Comparison of ENCODE assay signal across 10 mouse cellular contexts in the genomic region with DNA sequence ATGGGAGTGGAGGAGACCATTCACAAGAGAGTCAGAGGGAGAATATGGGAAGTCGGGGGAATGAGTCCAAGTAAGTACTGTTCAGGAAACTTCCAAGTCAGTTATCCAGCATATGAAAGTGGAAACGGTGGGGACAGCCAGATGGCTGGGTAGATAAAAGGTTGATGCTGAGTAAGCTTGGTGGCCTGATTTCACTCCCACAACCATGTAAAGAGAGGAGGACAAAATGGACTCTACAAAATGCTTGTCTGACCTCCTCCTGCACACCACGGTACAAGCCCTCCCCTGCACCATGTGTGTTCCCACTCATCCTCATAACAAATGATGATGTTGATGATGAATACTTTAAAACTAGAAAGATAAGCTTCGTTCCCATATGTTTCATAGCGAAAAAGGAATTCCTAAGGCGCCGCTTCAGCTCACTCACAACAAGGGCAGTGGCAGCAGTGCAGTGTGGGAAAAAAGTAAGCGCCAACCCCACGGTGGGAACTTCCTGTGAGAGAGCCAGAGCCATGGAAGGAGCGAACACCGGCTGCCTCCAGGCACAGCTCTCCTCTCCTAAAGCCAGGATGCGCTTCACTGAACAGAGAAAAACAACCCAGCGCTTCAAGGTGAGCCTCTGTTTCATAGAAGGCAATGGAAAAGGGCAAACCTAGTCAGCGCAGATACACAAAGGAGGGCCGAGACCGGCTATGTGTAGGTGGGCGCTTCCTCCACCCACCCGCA. TPM values are rescaled to one million over a fixed set of nuclear protein-coding genes. Genes with fewer than 3 reads are reported as not detected.
DNase-seq lines count a peak whose midpoint lies in the region; ATAC-seq and TF ChIP-seq lines count a peak whose summit lies in the region.
"Had no signal": no experiment of that assay in that cellular context is flagged by ENCODE, and none has a peak within 500 bp of the region (broad histone marks: within the 10 kb centered on the region; RNA-seq: fewer than 3 reads in every experiment).

No protein-coding gene starts in this region.

- no peak for TF ChIP-seq CTCF in heart, postnatal 0 days (IDR thresholded peaks at IDR 0.05; ENCODE audit: low read depth)

- no peak for DNase-seq in heart, embryonic 10.5 days (ENCODE audit: low spot score)
- DNase-seq in heart, adult 8-10 months (ENCODE audit: low spot score), result no peak
- peak; percentile 52 for DNase-seq in CD4-positive, CD25-positive, alpha-beta regulatory T cell, adult 2 months (ENCODE audit: low read depth, low spot score)
- no peak for DNase-seq in heart, postnatal 0 days (ENCODE audit: low spot score)
- peak; percentile 74 to 80 for DNase-seq in kidney, postnatal 36 days
- no peak for DNase-seq in embryo, embryonic 10.5 days (ENCODE audit: low spot score)
- DNase-seq in ovary, postnatal 36 days (ENCODE audit: low spot score), result no peak
- DNase-seq: cerebellum, adult 2 months had no signal

- H3K36me3 ChIP-seq in heart, embryonic 10.5 days, result no peaks in the 10 kb centered on the region
- no peaks in the 10 kb centered on the region for H3K36me3 ChIP-seq in heart, postnatal 0 days (replicated peaks; ENCODE audit: control insufficient read depth, insufficient read depth, low read length)

- ATAC-seq in heart, postnatal 0 days (ENCODE audit: insufficient read depth, low read depth), result 0 out of 2 replicates have a peak, but pooled peaks have one; percentile 20
- ATAC-seq in monocyte, adult 5-6 weeks (replicated peaks; ENCODE audit: insufficient number of reproducible peaks, low FRiP score, low TSS enrichment, poor library complexity, severe bottlenecking), result no peak
- ATAC-seq: hindbrain, postnatal 0 days had no signal

- H3K9me3 ChIP-seq in heart, embryonic 10.5 days, result no peaks in the 10 kb centered on the region
- no peaks in the 10 kb centered on the region for H3K9me3 ChIP-seq in heart, postnatal 0 days (replicated peaks; ENCODE audit: control insufficient read depth, low read length)

- H3K4me3 ChIP-seq in heart, embryonic 10.5 days, result no peak overlapping the region
- H3K4me3 ChIP-seq in heart, postnatal 0 days (ENCODE audit: low read depth, low read length), result no peak overlapping the region; the same call in 1 of the 2 replicates

- no peaks in the 10 kb centered on the region for H3K27me3 ChIP-seq in heart, embryonic 10.5 days (ENCODE audit: insufficient read depth, poor library complexity, severe bottlenecking)
- no peaks in the 10 kb centered on the region for H3K27me3 ChIP-seq in heart, postnatal 0 days (ENCODE audit: control insufficient read depth, insufficient read depth, low read length)

- H3K27ac ChIP-seq in heart, embryonic 10.5 days, result peak overlapping the region; percentile 62; the same call in 1 of the 2 replicates
- peak overlapping the region; percentile 37 for H3K27ac ChIP-seq in heart, postnatal 0 days (ENCODE audit: low read depth)
- H3K27ac ChIP-seq: hindbrain, postnatal 0 days had no signal

- H3K9ac ChIP-seq in heart, postnatal 0 days (replicated peaks; ENCODE audit: low read depth, low read length), result no peak overlapping the region

- no peak for TF ChIP-seq EP300 in heart, postnatal 0 days (IDR thresholded peaks at IDR 0.05; ENCODE audit: low read depth)

- H3K4me2 ChIP-seq in heart, postnatal 0 days (ENCODE audit: low read depth, low read length), result peak overlapping the region; percentile 34

- peaks cover 25% of the 10 kb centered on the region for H3K4me1 ChIP-seq in heart, embryonic 10.5 days
- peaks cover 12% of the 10 kb centered on the region; the same call in 1 of the 2 replicates for H3K4me1 ChIP-seq in heart, postnatal 0 days (ENCODE audit: control insufficient read depth, insufficient read depth)

- WGBS in heart, embryonic 10.5 days, result 64% methylated on average over 18 of the region's 18 CpGs
- 56% methylated on average over 18 of the region's 18 CpGs for WGBS in heart, postnatal 0 days

RNA-seq across cellular contexts. Expression of gene Bcl2, which starts 26.5 kb away (rescaled TPM):
- polyA plus RNA-seq in heart, embryonic 10.5 days (2016; fragmentation: Nextera tagmentation; extraction: Ambion mirVana), result 12.1 and 15.0 TPM in 2 replicates
- total RNA-seq in heart, adult 8-10 months (2022), result 1 to 10 TPM; 3.7 to 5.4 (median 4.2) TPM
- 3.3 and 5.6 TPM in 2 replicates for total RNA-seq in heart, postnatal 0 days (2014; rRNA removed; ENCODE audit: low replicate concordance)
- 3.6 and 3.7 TPM in 2 replicates for polyA plus RNA-seq in heart, postnatal 0 days (2015; fragmentation: Nextera tagmentation; extraction: Ambion mirVana)
- 64.9 to 109 TPM (median 65.0 TPM) in 3 replicates for total RNA-seq in monocyte, adult 5-6 weeks (2017)

Comparison
In these comparisons a context has a peak if more than half of its experiments do, and no peak if none do; other contexts are left out.
1. DNase-seq: peak in CD4-positive, CD25-positive, alpha-beta regulatory T cell, adult 2 months (single experiment) and kidney, postnatal 36 days (2 of 2); none in heart, embryonic 10.5 days (single experiment), heart, adult 8-10 months (single experiment), heart, postnatal 0 days (single experiment), embryo, embryonic 10.5 days (single experiment) and ovary, postnatal 36 days (single experiment).
2. RNA of gene Bcl2, which starts 26.5 kb away (total RNA-seq): 64.9 to 109 TPM in monocyte, adult 5-6 weeks; 3.7 to 5.4 TPM in heart, adult 8-10 months and 3.3 to 5.6 TPM in heart, postnatal 0 days; every median in the first group is over 10 times any median in the second.